Mouse (Mus musculus) frontal cortex, adult (tissue): ENCODE measurements around the gene Ect2l.
"Not testable (repeated sequence)": the region's sequence is repeated elsewhere in the genome, so short reads cannot be mapped to it uniquely, and the experiment has no call there.

ENCODE experiments used
- ATAC-seq: cut with Nextera tagmentation; 2 replicates; pipeline ENCODE4 v1.9.2; 2017; ENCODE audit warnings: mild to moderate bottlenecking, moderate library complexity, mixed read lengths; ENCODE audit not compliant: low TSS enrichment

Gene Ect2l

DNA sequence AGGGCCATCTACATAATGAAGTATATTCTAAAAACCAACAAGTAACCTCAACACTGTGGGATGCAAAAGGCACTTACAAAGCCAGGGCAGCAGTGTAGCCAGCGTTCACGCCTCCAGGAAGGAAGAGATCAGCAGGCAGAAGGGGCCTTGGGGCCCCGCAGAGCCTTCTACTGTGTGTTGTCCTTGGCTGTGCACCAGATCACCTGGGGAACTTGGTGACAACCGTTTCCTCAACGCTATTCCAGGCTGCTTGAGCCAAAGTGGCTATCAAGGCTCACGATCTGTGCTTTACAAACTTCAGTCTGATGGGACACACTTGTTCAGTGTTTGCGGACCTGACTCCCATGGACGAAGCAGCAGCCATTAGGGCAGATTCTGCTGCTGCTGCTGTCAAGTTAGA is 19.0 kb downstream of the Ect2l start:
- no peak for ATAC-seq

DNA sequence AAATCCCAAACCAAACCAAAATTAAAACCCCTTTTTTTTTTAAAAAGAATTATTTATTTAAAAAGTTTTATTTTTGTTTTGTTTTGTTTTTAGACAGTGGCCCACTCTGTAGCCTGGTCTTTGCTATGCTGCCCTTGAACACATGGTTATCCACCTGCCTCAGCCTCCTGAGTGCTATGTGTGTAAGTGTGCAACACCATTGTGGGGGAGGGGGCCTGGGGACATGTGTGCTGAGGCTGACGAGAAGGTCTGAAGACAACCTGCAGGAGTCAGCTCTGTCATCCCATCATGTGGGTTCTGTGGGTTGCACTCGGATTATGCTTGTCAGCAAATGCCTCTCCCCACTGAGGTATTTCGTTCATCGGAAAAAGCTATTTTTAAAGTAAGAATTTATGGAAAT is 21.2 kb downstream of the Ect2l start:
- ATAC-seq, result no peak

DNA sequence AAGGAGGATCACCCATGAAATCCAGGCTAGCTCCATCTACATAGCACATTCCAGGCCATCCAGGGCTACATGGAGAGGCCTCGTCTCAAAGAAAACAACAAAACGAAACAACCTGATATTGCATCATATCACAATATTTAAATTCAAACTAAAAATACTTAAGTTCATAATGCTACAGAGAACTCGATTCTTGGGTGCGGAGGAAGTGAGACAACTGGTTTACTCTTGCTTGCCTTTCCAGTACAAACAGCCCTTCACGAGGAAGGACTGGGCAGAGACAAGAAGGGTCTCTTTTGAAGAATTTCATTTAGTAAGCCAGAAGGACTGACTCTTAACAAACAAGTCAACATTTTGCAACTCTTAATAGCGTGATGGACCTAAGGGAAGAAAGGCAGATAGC is 22.1 kb downstream of the Ect2l start:
- no peak for ATAC-seq

DNA sequence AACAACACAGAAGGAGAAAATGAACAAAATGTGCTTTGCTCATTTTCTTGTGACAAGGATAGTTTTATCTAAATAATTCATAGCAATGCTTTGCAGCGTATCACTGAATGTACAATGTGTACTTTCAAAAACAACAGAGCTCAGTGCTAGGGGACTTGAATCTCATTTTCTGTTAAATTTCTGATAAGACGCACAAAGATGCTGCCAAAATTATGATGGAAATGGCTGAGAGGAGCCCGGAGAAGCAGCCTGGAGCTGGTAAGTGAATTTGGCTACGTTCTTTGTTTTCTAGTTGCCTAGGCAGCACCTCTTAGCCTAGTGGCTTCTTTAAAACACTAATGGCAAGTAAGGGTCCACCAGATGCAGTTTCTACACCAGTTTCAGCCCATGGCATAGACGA is 28.4 kb downstream of the Ect2l start:
- peak; percentile 52 for ATAC-seq

- no peak for ATAC-seq
These were observed 33.4 kb downstream of the Ect2l start for GRCm38 (mm10) chr10:18177304-18177703.

DNA sequence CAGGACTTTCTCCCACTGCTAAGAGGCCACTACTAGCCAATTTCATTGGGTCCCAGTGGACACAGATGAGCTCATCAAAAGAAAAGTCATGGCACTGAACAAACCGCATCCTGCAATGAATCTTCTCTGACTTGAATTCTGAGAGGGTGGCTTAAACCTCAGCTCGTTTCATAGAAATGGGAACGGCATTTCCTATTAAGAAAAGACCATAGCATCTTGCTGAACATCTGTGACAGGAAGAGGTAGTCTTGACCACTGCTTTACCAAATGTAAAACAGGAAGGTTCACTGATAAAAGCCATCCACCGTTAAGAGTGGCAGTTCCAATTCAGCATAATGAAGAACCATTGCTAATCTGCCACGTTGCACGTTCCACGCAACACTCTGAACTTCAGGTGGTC is 34.0 kb downstream of the Ect2l start:
- no peak for ATAC-seq

DNA sequence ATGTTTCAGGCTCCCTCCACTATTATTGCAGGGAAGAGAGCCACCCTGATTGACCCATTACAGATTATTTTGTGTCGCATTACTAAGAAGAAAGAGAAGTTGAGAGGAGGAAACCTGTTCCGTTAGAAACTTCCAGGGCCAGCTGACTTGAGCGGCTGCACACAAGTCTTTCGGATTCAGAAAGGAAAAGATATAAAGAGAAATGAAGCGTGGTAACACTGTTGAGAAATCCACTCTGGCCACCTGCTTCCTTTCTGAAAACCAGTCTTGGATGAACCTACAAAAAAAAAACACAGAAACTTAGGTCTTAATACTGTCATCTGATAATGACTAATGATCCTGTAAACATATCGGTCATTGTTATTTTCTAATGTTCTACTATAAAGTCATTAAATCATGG is 35.6 kb downstream of the Ect2l start:
- no peak for ATAC-seq

DNA sequence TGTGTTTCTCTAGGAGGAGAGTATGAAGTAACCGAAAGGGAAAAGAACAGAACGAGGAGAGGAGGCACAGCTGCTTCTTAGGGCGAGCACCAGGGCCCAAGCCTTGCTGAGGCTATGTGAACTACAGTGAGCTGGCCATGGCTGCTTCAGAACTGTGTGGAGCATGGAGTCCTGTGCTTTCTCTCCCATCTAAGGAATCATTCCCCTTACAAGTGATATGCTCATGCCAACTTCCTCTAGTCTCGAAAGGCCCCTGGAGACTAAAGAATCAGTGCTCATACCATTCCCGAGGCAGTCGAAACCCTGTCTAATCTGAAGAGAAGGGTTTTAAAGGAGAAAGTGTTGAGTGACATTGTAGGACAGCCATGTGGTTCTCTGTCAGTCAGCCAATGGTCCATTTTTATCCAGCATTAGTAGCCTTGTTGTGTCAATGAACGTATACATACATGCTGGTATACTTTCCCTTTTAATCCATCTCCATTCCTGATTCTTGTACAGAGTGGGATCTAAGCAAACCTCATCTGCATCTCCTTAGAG is 48.2 kb downstream of the Ect2l start:
- ATAC-seq, result no peak

DNA sequence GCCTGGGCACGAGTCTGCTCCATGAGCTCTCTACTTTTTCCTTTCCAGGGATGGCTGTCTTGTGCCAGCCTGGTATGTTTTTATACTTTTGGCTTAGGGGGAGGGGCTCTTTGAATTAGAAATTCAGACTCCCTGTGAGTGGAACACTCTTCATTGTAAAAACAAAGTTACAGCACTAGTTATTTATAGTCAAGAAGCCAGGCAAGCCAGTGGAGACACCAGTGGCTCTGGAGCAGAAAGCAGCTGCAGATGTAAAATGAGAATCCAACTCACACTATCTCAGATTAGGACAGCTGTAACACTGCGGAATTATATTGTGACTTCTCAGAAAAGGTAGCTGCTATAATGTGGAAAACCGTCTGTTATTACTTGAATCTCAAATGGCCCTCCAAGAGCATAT is 63.5 kb downstream of the Ect2l start:
- no peak for ATAC-seq

DNA sequence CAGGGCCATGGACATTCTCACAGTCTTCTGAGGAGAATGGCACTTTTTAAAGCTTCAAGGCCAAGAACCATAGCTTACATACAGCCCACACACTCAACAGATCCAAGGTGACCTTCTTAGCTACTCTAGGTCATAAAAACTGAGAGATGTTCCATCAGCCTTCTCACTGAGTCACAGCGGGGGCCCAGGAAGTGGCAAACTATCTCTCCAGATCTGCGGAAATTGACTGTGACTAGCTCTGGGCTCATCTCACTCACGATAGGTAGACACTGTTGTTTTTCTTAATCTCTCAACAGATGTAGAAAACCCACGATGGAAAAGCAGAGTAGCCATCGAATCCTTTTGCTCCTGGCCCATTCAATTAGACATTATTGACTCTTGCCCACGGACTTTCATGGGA is 68.5 kb downstream of the Ect2l start:
- ATAC-seq, result no peak

DNA sequence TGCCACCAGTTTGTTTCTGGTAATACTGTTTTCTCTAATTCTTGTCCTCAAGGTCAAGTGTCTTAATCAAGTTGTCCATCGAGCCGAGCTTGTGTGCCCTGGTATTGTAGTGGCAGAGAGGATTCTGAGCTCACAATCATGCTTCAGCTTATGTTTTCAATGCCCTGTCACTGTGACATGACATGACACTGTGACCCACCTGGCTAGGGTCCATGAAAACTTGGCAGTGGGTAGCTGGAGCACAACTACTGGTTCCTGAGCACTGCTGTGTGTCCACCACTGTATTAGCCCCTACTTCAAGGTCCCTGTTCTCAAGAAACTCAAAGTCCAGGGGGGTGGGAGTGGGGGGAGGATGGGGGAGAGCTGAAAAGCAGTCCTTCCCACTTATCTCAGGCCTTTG is 69.3 kb downstream of the Ect2l start:
- no peak for ATAC-seq

- ATAC-seq, result no peak; the same call in 1 of the 2 replicates
These were observed 71.1 kb downstream of the Ect2l start for GRCm38 (mm10) chr10:18139615-18140014.

- not testable (repeated sequence) for ATAC-seq
These were observed 71.7 kb downstream of the Ect2l start for GRCm38 (mm10) chr10:18138853-18139503.

DNA sequence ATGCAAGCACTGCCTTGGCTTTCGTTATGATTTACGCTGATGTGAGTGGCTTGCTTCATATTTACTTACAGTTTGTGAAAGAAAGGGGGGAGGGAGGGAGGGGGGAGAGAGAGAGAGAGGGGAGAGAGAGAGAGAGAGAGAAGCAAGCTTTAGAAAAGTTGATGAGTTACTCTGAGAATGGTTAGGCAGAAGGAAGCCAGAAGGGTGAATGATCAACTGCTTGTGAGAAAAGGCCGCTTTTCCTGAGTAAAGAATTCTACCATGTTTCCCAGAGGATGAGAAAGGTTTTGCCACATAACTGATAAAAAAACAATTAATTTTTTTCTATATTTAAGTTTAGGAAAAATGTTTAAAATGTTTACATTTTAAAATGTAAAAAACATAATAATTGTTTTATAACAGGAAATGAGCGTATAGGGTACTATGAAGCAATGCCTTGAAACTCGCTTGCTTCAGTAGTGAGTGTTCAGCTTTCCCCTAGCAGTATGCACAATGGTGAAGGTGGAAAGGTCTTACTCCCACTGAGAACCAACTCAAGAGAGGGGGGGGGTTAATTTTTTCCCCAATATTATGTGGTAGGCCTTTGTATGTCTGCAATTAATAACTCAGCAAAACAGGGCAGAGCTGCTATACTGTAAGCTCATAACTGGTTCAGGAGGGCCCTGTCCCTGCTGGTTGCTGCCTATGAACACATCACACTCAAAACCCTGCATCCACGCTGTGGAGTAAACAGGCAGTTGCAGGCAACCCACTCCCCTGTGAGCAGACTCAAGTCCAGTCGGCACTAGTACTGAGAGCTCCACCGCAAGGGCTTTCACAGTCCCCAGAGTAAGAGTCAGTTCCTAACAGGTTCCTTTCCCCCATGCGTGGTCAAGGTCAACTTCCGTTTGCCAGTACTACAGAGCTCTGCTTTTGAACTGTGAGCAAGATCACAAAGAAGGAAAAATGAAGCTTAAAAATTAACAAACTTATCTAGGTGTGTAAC is 78.7 kb downstream of the Ect2l start:
- ATAC-seq, result no peak

GRCm38 (mm10) chr10:18130276-18130675 is 80.4 kb downstream of the Ect2l start:
- no peak for ATAC-seq

GRCm38 (mm10) chr10:18118336-18118735 is 92.4 kb downstream of the Ect2l start:
- ATAC-seq, result peak; percentile 23; the same call in 1 of the 2 replicates

DNA sequence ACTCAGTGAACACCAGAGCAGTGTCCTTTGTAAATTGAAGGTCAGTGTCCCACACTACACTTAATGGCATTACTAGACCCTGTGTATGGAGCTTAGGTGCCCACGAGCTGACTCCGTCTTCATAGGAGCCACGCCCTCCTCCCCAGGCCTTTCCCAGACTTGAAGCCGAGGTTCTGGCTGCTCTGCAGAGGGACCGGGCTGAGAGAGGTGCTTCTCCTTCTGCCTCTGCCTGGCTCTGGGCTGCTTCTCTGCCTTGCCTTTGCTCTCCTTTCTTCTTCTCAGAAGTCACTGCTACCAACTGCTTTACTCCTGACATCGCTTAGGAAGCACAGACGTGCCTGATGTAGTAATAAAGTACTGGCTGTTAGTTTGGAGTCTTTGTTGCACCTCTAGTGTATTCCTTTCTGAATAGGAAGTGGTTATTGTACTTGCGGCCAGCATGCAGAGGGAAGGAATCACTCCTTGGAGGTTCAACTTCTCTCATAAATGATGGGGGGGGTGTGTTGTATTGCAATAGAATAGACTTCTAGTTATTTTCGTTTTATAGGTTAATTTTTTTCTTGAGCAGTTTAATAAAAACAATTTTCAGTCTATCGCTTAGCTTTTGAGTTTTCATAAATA is 97.1 kb downstream of the Ect2l start:
- no peak for ATAC-seq

DNA sequence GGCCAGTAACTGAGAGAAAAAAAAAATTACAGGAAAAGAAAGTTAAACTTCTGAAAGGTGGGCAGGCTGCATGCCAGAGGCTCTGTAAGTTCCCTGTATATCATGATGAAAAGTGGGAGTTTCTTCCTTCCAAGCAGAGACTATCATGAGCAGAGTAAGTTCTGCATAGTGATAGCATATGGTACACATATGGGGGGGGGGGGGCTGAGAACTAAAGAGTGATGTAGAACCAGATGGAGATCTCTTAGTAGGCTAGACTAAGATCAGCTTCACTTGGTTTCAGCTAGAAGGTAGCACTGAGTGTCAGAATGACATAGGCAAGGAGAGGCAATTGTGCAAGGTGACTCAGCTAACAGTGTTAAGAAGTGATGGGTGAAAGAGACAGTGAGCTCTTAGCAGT is 99.8 kb downstream of the Ect2l start:
- ATAC-seq, result peak; percentile 72

DNA sequence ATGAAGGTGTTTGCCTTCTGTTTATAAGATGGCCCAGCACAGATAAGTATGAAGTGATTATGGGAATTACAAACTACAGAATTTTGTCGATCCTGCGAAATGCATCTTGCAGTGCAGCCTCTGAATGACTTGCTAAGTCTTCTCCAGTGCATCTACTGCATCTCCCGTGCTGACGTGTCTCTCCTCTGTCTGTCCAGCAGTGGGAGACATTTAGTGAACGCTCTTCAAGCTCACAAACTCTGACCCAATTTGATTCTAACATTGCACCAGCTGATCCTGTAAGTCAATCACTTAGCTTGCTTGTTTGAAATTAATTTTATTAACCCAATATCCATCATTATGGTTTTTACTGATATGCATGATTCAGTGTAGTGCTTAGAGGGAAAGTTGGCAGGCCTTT is 103.2 kb downstream of the Ect2l start:
- no peak for ATAC-seq

- peak; percentile 54; the same call in 1 of the 2 replicates for ATAC-seq
These were observed 108.5 kb downstream of the Ect2l start for GRCm38 (mm10) chr10:18102166-18102565.

DNA sequence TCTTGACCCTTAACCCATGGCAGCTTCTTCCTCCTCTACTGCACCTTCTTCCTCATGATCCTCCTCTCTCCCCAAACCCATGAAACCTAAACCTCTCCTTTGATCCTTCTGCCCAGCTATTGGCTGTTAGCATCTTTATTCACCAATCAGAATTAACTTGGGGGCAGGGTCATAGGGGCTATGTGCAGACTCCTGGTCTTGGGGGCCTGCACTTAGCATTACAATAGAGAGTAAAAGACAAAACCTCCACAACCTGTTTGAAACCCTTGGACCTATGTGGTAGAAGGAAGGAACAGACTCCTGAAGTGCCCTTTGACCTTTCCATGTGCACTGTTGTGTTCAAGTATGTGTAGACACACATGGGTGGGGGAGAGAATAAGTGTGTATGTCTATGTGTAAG is 120.0 kb downstream of the Ect2l start:
- no peak for ATAC-seq

DNA sequence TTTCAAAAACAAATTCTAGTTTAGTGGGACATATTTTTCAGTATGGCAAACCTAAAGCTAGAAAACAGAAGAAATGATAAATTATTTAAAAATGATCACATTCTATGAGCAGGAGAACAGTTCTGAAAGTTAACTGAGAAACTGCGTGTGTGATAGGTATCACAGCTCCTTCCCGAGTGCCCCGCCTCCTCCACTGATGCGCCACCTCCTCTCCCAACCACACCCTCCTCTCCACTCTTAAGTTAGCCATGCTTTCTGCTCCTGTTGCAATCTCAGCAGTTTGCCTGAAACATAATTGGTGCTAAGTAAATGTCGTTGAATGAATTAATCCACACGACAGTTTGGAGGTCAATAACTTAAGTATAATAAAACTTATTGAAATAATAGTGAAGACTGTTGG is 127.9 kb downstream of the Ect2l start:
- no peak for ATAC-seq
